Mouse (Mus musculus): ENCODE results near the gene Lin28b. TPM values are rescaled to one million over a fixed set of nuclear protein-coding genes. Genes with fewer than 3 reads are reported as not detected.
A peak's percentile ranks its signal among the peaks of the same experiment; 100 is the strongest.

Gene Lin28b
- polyA plus RNA-seq, 1 experiment from 2014 or later = 2.9 TPM

- 63% methylated on average over 10 of the region's 10 CpGs for WGBS
Observed at GRCm38 (mm10) chr10:45410624-45411341, 75.4 kb downstream of the Lin28b start.

GRCm38 (mm10) chr10:45399702-45400243 lies 86.4 kb downstream of the Lin28b start:
- no peak for ATAC-seq (ENCODE audit: extremely low read depth, insufficient number of reproducible peaks, low FRiP score, low TSS enrichment)
- no peak overlapping the region for H3K27ac ChIP-seq (replicated peaks)
- no peak overlapping the region for H3K4me2 ChIP-seq
- WGBS = 77% methylated on average over 7 of the region's 7 CpGs
- H3K4me1 ChIP-seq = peaks cover 4% of the 10 kb centered on the region; the same call in 1 of the 2 replicates
- no peaks in the 10 kb centered on the region for H3K9me3 ChIP-seq
- no peak overlapping the region for H3K4me3 ChIP-seq
- H3K36me3 ChIP-seq = no peaks in the 10 kb centered on the region
- no peaks in the 10 kb centered on the region for H3K27me3 ChIP-seq (replicated peaks)
- H3K9ac ChIP-seq = no peak overlapping the region

More at GRCm38 (mm10) chr10:45410624-45411341, 75.4 kb downstream of the Lin28b start:
- no peaks in the 10 kb centered on the region for H3K27me3 ChIP-seq (replicated peaks)
- no peaks in the 10 kb centered on the region for H3K9me3 ChIP-seq
- no peak overlapping the region for H3K4me3 ChIP-seq
- H3K36me3 ChIP-seq = no peaks in the 10 kb centered on the region
- ATAC-seq (ENCODE audit: extremely low read depth, insufficient number of reproducible peaks, low FRiP score, low TSS enrichment) = no peak
- no peak overlapping the region for H3K4me2 ChIP-seq
- H3K4me1 ChIP-seq = no peaks in the 10 kb centered on the region
- H3K9ac ChIP-seq = no peak overlapping the region
- no peak overlapping the region for H3K27ac ChIP-seq (replicated peaks)

- H3K9me3 ChIP-seq = no peaks in the 10 kb centered on the region
- H3K4me3 ChIP-seq = no peak overlapping the region
- no peak overlapping the region for H3K4me2 ChIP-seq
- no peak for ATAC-seq (ENCODE audit: extremely low read depth, insufficient number of reproducible peaks, low FRiP score, low TSS enrichment)
- H3K27me3 ChIP-seq (replicated peaks) = no peaks in the 10 kb centered on the region
- H3K27ac ChIP-seq (replicated peaks) = no peak overlapping the region
- H3K4me1 ChIP-seq = no peaks in the 10 kb centered on the region
- no peak overlapping the region for H3K9ac ChIP-seq
- WGBS = 90% methylated on average over 1 of the region's 1 CpGs
- no peaks in the 10 kb centered on the region for H3K36me3 ChIP-seq
Observed at GRCm38 (mm10) chr10:45398211-45398610, 88.0 kb downstream of the Lin28b start.

GRCm38 (mm10) chr10:45382637-45382958 lies 103.6 kb downstream of the Lin28b start:
- Histone ChIP-seq H3K9ac (no peak overlapping the region), H3K27me3 (replicated peaks) (no peaks in the 10 kb centered on the region), H3K4me1 (peaks cover 5% of the 10 kb centered on the region), H3K27ac (replicated peaks) (no peak overlapping the region), H3K4me3 (no peak overlapping the region), H3K36me3 (peaks cover 6% of the 10 kb centered on the region; the same call in 1 of the 2 replicates), H3K4me2 (no peak overlapping the region), H3K9me3 (no peaks in the 10 kb centered on the region)
- no peak for ATAC-seq (ENCODE audit: extremely low read depth, insufficient number of reproducible peaks, low FRiP score, low TSS enrichment)
- 52% methylated on average over 3 of the region's 3 CpGs for WGBS

- ATAC-seq (ENCODE audit: extremely low read depth, insufficient number of reproducible peaks, low FRiP score, low TSS enrichment) = no peak
- no peak overlapping the region for H3K9ac ChIP-seq
- H3K4me2 ChIP-seq = no peak overlapping the region
- no peak overlapping the region for H3K4me3 ChIP-seq
- no peaks in the 10 kb centered on the region for H3K27me3 ChIP-seq (replicated peaks)
- no peak overlapping the region for H3K27ac ChIP-seq (replicated peaks)
- peaks cover 6% of the 10 kb centered on the region for H3K4me1 ChIP-seq
- peaks cover 6% of the 10 kb centered on the region; the same call in 1 of the 2 replicates for H3K36me3 ChIP-seq
- H3K9me3 ChIP-seq = no peaks in the 10 kb centered on the region
Observed at GRCm38 (mm10) chr10:45381937-45382636, 104.1 kb downstream of the Lin28b start.

- no peak overlapping the region for H3K4me2 ChIP-seq
- H3K27ac ChIP-seq (replicated peaks) = no peak overlapping the region
- no peaks in the 10 kb centered on the region for H3K9me3 ChIP-seq
- H3K9ac ChIP-seq = no peak overlapping the region
- ATAC-seq (ENCODE audit: extremely low read depth, insufficient number of reproducible peaks, low FRiP score, low TSS enrichment) = no peak
- H3K4me1 ChIP-seq = peaks cover 10% of the 10 kb centered on the region
- 63% methylated on average over 3 of the region's 3 CpGs for WGBS
- no peaks in the 10 kb centered on the region for H3K27me3 ChIP-seq (replicated peaks)
- H3K4me3 ChIP-seq = no peak overlapping the region
- H3K36me3 ChIP-seq = peaks cover 6% of the 10 kb centered on the region; the same call in 1 of the 2 replicates
Observed at GRCm38 (mm10) chr10:45378269-45378668, 107.9 kb downstream of the Lin28b start.

- Histone ChIP-seq H3K9ac (no peak overlapping the region), H3K4me1 (peaks cover 25% of the 10 kb centered on the region), H3K27me3 (replicated peaks) (no peaks in the 10 kb centered on the region), H3K36me3 (peaks cover 35% of the 10 kb centered on the region), H3K4me3 (no peak overlapping the region), H3K27ac (replicated peaks) (no peak overlapping the region), H3K4me2 (no peak overlapping the region), H3K9me3 (no peaks in the 10 kb centered on the region)
- WGBS = 47% methylated on average over 4 of the region's 4 CpGs
- no peak for ATAC-seq (ENCODE audit: extremely low read depth, insufficient number of reproducible peaks, low FRiP score, low TSS enrichment)
Observed at GRCm38 (mm10) chr10:45372994-45373692, 113.1 kb downstream of the Lin28b start.

- Histone ChIP-seq H3K9ac (no peak overlapping the region), H3K4me2 (no peak overlapping the region), H3K9me3 (no peaks in the 10 kb centered on the region), H3K4me1 (peaks cover 18% of the 10 kb centered on the region), H3K4me3 (no peak overlapping the region), H3K27me3 (replicated peaks) (no peaks in the 10 kb centered on the region), H3K36me3 (peaks cover 60% of the 10 kb centered on the region), H3K27ac (replicated peaks) (no peak overlapping the region)
- 68% methylated on average over 2 of the region's 2 CpGs for WGBS
- ATAC-seq (ENCODE audit: extremely low read depth, insufficient number of reproducible peaks, low FRiP score, low TSS enrichment) = no peak
Observed at GRCm38 (mm10) chr10:45370545-45370944, 115.7 kb downstream of the Lin28b start.

GRCm38 (mm10) chr10:45369639-45370038 lies 116.6 kb downstream of the Lin28b start:
- Histone ChIP-seq H3K4me2 (no peak overlapping the region), H3K4me3 (no peak overlapping the region), H3K9ac (no peak overlapping the region), H3K36me3 (peaks cover 69% of the 10 kb centered on the region), H3K4me1 (peaks cover 18% of the 10 kb centered on the region), H3K9me3 (no peaks in the 10 kb centered on the region), H3K27ac (replicated peaks) (0 out of 2 replicates have a peak overlapping the region, but pooled peaks have one; percentile 36), H3K27me3 (replicated peaks) (no peaks in the 10 kb centered on the region)
- 44% methylated on average over 3 of the region's 3 CpGs for WGBS
- ATAC-seq (ENCODE audit: extremely low read depth, insufficient number of reproducible peaks, low FRiP score, low TSS enrichment) = no peak

- WGBS = 85% methylated on average over 17 of the region's 17 CpGs
- Histone ChIP-seq H3K27ac (replicated peaks) (no peak overlapping the region), H3K9me3 (no peaks in the 10 kb centered on the region), H3K4me1 (peaks cover 36% of the 10 kb centered on the region), H3K36me3 (peaks cover 83% of the 10 kb centered on the region), H3K4me3 (no peak overlapping the region), H3K27me3 (replicated peaks) (no peaks in the 10 kb centered on the region), H3K9ac (no peak overlapping the region), H3K4me2 (no peak overlapping the region)
- ATAC-seq (ENCODE audit: extremely low read depth, insufficient number of reproducible peaks, low FRiP score, low TSS enrichment) = no peak
Observed at GRCm38 (mm10) chr10:45366987-45367705, 119.0 kb downstream of the Lin28b start.

- Histone ChIP-seq H3K27me3 (replicated peaks) (no peaks in the 10 kb centered on the region), H3K9ac (0 out of 2 replicates have a peak overlapping the region, but pooled peaks have one; percentile 2), H3K9me3 (no peaks in the 10 kb centered on the region), H3K36me3 (peaks cover 85% of the 10 kb centered on the region), H3K4me1 (peaks cover 29% of the 10 kb centered on the region), H3K27ac (replicated peaks) (peak overlapping the region; percentile 80), H3K4me2 (no peak overlapping the region), H3K4me3 (no peak overlapping the region)
- 31% methylated on average over 5 of the region's 5 CpGs for WGBS
- ATAC-seq (ENCODE audit: extremely low read depth, insufficient number of reproducible peaks, low FRiP score, low TSS enrichment) = peak; percentile 44; the same call in 1 of the 2 replicates
Observed at GRCm38 (mm10) chr10:45363396-45363795, 122.8 kb downstream of the Lin28b start.
